Mouse (Mus musculus) spleen, adult 12 weeks (tissue): Measurements from ENCODE around the gene Nfkbie.

Experiments used
- DNase-seq: peaks from one replicate; pipeline ENCODE4 v3.0.0; 2022; ENCODE audit warnings: low spot score

Nfkbie gene

DNA sequence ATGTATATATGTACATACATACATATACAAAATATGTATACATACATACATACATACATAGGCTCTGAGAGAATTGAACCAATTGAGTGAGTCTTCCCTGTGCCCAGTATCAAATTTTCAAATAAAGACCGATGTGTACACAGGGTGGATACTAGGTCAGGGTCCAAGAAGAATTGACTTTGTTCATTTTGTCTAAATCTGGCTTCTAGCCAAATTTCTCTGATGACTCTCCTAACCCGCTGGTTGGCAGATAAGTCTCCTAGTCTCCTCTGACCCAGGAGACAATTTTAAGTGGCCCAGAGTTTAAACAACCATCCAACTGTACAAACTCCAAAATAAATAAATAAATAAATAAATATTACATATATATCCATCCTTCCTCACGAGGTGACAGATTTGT lies 43.4 kb downstream of the Nfkbie start:
- DNase-seq: no peak

DNA sequence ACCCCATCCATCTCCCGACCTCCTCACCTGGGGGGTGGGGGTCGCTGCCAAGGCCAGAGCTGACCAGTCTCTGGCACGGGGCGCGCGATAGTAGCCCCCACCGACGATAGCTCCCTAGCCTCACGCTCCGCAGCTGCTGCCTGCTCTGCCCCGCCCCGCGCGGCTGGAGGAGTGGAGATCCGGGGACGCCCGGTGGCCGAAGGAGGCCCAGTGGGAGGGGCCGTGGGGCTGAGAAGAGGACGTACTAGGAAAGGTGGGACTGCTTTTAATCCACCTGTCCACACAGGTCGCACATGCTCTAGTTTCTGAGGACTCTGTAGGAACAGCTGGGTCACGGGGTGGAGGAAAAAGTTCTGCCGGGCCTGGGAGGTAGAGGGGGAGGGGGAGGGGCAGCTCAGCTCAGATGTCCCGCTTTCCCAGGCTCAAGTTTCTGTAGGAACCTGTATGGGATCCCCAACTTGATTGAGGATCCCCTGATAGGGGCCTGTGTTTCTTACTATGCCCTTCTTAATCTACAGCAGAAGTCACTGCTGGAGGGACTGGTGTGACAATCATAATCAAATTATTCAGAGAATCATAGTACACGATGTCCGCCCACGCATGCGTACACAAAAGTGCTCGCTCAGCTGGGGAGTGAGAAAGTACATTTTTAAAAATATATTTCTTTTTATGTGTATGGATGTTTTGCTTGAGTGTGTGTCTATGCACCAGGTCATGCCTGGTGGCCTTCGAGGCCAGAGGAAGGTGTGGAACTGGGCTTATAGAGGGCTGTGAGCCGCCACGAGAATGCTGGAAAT lies 44.1 kb downstream of the Nfkbie start, which contains the start of gene Slc29a1:
Slc29a1 (minus strand) TSS at position 161 of the 797 bp plus-strand sequence.
- no peak for DNase-seq

- DNase-seq: no peak
Measured at GRCm38 (mm10) chr17:45600267-45600666, 44.8 kb downstream of the Nfkbie start.

GRCm38 (mm10) chr17:45601325-45601724 lies 45.8 kb downstream of the Nfkbie start:
- DNase-seq: no peak

GRCm38 (mm10) chr17:45601877-45602304 lies 46.4 kb downstream of the Nfkbie start, which contains the start of gene Mymx:
Gene Mymx, minus strand, starts transcription at chr17:45602102.
- DNase-seq: no peak

GRCm38 (mm10) chr17:45602984-45603383 lies 47.5 kb downstream of the Nfkbie start:
- no peak for DNase-seq

DNA sequence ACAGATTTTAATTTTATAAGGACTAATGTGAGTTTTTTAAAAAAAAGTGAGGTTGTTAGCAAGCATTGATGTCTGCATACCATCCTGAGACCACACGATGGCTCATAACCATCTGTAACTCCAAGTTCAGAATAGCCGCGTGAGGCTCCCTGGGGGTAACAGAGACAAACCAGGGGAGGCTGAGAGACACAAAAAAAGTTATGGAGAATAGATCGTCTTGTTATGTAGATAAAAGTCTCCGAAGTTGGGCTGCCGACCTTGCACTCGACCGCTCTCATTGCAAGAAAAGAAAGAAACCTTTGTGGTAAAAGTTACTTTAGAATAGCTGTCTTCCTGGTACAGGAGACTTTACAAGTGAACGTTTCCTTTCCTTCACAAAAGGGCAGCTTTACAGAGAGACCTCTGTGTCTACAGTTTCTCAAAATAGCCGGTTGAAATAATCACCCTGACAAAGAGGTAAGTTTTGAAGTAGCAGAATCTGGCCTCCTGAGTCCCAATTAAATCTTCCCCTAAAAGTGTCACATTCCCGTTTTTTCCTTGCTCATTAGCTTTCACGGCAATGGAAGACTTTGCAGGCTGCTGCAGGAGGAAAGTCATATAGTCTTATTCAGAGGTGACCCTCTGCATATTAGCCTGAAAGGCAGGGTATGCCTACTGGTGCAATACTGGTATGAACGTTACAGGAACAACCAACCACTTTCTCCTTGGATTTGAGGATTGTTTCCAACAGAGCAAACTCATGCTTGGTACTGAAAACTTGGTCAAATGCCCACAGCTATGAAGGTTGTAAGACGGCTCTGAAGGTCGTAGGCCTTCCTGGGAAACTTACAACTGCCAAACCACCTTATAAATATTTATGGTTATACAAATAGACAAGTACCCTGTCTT lies 51.7 kb downstream of the Nfkbie start:
- DNase-seq: no peak

GRCm38 (mm10) chr17:45608396-45608795 lies 52.9 kb downstream of the Nfkbie start:
- no peak for DNase-seq

GRCm38 (mm10) chr17:45610144-45610866 lies 54.8 kb downstream of the Nfkbie start:
- no peak for DNase-seq

GRCm38 (mm10) chr17:45612008-45612407 lies 56.5 kb downstream of the Nfkbie start:
- DNase-seq: no peak
